Mouse (Mus musculus) lung, postnatal 10 days (tissue): ENCODE measurements around the gene Stra6.

Experiments used
- DNase-seq: peaks from one replicate; pipeline ENCODE4 v3.0.0; 2021

The Stra6 gene

GRCm38 (mm10) chr9:58051937-58052336, 11.7 kb upstream of the Stra6 start:
- no peak for DNase-seq

- peak; percentile 68 for DNase-seq
Measured at GRCm38 (mm10) chr9:58053102-58053501, 10.5 kb upstream of the Stra6 start.

DNA sequence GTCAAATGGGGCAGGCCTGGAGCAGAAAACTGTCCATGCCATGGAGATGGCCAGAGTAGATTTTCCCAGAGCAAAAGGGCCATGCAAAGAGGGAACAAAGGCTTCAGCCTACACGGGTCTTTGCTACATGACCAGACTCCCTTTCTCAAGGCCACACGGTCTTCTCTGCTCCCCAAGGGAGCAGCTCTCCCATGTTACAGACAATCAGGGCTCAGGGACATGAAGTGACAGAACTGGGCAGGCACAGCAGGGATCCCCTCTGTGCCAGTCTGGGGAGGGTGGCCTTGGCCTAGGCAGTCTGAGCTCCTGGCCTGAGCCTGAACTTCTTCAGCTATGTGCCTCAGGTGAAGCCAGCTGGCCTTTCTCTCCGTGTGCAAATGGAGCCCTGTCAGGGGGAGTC, 10.0 kb upstream of the Stra6 start:
- DNase-seq: no peak

GRCm38 (mm10) chr9:58054032-58054431, 9.6 kb upstream of the Stra6 start:
- DNase-seq: no peak

DNA sequence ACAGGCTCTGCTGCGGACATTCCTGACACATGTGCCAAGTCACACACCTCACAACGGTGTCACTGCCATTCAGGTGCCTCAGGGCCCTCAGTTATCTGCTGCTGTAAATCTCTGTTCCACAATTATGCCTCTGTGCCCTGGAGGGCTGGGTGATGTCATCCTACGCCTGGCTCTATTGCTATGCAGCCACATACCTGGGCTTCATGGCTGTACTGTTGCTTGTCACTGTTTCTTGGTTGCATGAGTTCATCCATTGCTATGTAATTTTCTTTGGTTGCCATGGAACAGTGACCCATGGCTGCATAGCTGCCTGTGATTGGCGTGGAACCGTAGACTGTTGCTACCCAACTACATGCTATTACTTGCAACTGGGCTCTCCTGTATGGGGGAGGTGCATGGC, 7.9 kb upstream of the Stra6 start:
- DNase-seq: no peak

- DNase-seq: no peak
Measured at GRCm38 (mm10) chr9:58059920-58060319, 3.7 kb upstream of the Stra6 start.

DNA sequence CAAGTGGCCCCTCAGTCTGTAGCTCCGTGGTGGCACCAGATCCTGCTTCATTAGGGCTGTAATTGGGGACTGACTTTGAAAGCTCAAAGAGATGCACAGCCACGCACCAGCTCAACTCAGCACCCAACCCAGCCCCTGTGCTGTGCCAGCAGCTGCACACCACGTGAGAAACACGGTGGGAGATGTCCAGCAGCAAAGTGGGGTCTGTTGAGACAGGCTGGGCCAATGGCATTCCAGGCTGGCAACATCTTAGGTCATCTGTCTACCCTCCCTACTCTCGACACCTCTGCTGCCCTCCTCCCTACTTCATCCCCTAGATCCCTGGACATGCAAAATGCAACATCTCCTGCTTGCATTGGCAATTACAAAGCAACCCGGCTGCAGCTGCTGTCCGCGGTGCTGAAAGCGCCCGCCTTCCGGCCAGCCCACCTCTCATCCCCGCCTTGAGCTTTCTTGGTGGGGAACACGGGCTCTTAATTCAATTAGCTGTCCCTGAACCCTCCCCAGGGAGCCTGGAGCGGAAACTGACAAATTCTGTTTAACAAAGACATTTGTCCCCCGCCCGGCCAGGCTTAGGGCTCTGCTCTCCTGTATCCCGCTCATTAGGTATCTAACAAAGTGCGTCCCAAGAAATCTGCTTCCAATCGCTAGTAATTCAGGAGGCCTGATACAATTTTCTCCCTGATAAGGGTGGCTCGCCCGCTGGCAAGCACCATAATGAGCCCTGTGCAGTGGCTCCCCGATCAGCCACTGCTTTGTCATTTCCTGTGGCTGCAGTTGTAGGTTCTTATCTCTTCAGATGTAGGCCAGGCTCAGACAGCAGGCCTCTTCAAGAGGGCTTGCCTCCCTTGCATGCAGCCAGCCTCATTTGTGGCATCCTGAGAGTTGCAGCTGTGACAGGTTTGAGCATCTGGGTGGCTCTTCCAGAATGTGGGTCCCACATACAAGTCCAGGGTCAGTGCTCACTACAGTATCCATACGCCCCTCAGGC, 2.6 kb upstream of the Stra6 start:
- DNase-seq: peak; percentile 74

- no peak for DNase-seq
Measured at GRCm38 (mm10) chr9:58065532-58065931, 1.9 kb downstream of the Stra6 start.

DNA sequence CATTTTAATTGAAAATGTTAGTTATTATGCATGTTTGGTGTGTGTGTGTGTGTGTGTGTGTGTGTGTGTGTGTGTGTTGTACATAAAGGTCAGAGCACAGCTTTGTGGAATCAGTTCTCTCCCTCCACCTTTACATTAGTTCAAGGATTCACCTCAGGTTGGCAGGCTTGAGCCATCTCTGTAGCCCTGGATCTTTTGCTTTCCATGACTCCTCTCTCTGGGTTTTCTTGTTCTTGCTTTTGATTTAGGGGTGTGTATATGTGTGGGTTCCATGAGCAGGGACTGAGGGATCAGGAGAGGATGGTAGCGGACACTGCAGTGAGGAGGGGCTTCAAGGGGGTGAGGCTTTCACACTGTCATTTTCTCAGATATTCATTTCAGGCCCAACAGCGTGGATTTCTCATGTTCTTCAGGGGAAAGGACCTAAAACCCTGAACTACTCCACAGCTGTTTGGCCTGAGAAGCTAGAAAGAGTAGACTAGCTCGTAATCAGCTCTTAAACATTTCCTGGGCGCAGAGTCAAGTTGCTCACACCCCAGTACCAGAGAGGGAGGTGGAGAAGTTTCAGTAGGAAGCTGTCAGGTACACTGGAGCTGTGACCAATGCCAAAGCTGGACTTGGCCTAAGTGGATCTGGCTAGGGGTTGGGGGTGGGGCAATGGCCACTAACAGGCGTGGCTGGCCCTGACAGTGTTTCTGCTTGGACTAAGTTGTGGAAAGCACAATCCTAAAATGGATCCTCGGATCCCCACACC, 2.6 kb downstream of the Stra6 start:
- DNase-seq: no peak

DNA sequence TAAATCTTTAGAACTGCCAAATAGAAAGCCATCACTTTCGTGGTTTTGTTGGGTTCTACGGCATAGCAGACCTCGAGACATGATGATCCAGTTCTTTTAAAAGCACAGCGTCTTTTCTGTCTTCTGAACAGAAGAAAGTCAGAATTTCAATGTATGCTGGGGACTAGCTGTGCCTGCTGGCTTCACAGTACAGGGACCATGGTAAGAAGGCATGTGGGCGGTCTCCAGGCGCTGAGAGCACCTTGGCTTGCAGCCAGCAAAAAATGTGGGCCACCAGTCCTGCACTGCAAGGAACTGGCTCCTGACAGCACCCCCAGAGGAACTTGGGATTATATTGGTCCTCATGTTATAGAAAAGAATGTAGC, 3.1 kb downstream of the Stra6 start:
- DNase-seq: no peak

GRCm38 (mm10) chr9:58067546-58067945, 4.0 kb downstream of the Stra6 start:
- no peak for DNase-seq

DNA sequence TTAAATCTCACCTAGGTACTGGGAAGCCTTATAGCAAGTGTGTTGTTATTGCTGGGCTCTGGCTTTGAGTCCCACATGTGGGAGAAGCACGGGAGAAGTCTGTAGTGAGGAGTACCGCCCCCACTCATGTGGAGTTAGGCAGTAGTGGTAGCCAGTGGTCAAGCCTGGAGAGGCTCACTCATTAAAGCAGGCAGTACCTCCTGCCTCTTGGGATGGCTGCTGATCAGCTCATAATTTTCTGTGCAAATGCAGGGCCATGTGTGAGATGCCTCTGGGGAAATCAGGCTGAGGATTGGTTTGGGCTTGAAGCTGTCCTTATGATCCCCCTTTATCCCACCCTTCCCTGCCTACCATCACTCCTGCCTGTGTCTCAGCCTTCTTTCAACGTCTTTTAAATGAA, 11.0 kb downstream of the Stra6 start:
- no peak for DNase-seq

DNA sequence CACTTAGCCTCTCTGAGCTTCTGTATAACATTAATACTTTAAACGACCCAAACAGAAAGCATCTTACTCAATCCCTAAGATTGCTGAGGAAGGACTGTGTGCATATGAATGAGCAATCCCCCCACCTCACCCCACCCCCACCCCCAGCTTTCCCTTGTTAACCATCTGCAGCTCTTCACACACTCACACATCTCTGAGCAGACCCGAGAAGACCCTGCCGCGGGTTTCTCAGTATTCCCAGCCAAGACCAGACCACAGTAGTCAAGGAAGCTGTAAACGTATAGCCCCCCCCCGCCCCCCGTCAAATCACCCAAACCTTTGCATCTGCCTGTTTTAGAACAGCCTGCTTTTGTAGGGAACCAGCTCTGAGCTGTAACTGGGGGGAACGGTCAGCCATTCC, 21.0 kb downstream of the Stra6 start:
- DNase-seq: no peak

DNA sequence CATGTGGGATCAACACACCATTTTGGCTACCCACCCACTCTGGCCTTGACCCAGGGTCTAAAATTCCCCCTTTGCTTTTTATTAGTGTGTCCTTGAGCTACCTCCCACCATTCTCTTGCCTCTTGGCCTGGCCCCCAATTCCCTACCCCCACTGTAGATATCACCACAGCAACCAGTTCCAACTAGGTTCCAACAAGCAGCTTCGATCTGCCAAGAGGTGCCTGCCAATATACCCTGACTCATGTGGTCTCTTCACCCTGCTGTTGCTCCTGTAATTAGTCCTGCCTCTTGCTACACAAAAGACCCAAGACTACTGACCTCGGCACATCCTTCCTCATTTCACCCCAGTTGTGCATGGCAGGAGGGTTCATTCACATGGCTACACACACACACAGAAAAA, 21.5 kb downstream of the Stra6 start:
- peak; percentile 13 for DNase-seq

DNA sequence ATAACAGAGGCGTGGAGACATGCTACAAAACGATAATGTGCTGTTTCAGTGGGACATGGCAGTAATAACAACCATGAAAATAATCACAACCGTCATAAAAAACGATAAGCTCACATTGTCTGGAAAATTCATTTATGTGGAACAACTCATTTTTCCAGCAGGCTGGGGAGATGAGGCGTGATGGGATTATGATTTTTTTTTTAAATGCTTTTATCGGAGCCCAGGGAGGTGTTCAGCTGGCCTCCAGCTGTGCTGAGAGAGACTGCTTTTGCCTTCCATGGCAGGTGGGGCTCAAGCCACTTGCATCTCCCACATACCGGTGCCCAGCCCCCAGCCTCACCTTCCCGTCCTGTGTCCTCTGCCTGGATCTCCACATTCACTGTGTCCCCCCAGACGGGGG, 22.6 kb downstream of the Stra6 start:
- no peak for DNase-seq

- DNase-seq: no peak
Measured at GRCm38 (mm10) chr9:58086861-58087260, 23.3 kb downstream of the Stra6 start.

- DNase-seq: no peak
Measured at GRCm38 (mm10) chr9:58087277-58087998, 23.9 kb downstream of the Stra6 start.

DNA sequence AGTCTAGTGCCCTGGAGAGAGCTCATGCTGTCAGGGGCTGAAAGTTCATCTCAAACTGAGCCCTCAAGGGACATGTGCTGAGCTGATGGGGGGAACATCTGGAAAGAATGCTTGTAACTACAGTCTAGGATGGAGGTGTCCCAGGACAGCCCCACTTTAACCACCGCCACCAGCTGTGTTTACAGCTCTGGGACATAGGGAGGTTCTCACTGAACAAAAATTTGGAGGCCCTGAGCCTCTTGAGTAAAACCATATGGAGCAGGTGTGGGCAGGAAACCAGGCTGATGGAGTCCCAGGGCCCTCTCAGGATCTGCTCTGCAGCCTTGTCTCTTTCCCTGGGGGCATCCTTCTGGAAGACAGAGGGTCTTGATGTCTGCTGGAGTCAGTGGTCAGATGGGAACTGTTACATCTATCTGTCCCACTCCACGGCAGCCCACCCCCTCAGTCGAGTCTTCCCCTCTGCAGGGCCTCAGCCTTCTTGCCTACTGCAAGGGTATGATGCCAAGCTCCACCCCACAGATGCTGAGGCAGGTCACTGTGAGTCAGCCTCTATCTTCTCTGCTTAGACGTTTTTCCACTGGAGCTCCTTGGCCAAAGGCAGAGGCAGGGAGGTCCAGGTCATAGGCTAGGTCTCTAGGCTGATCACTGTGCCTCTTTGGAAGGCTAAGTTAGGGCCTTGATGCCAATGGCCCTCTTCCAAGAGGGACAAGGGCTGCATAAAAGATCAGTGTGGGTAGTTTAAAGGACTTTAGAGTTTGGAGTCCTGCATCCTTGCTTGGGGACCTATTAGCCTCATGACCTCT, 28.2 kb downstream of the Stra6 start:
- no peak for DNase-seq

DNA sequence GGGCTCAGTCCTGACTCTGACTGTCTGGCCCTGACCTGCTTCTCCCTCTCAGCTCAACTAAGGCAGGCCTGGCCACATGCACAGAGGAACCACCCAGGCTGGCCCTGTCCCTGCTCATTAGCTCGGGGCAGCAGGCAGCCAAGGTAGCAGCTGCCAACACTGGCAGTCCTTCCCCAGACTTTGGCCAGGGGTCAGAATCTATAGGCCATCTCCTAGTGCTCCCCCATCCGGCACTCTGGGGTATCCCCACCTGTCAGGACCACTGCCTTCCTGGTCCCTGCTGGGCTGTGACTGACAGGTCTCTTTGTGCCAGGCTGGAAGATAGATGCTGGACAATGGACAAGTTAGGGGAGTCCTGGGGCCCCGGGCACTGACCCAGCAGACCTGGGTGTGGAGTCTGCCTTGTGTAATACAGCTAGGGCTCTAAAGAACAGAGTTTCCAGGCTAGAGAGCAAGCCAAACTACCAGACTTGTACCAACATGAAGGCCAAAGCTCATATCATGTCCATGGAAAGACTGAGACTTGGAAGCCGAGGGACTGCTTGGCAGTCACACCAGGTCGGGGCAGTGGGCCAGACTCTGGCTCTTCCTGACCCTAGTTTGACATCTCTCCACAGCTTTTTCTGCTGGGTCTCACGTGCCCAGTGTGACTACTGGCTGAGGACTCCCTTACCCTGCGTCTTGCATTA, 29.1 kb downstream of the Stra6 start:
- peak; percentile 61 for DNase-seq

- no peak for DNase-seq
Measured at GRCm38 (mm10) chr9:58093776-58094175, 30.2 kb downstream of the Stra6 start.

GRCm38 (mm10) chr9:58095977-58096376, 32.4 kb downstream of the Stra6 start:
- no peak for DNase-seq
